Mouse (Mus musculus) gastrocnemius, postnatal 10 days (tissue): Measurements from ENCODE around the gene Col9a3. TPM values are rescaled to one million over a fixed set of nuclear protein-coding genes. Genes with fewer than 3 reads are reported as not detected.

Experiments used
- DNase-seq: peaks from one replicate; pipeline ENCODE4 v3.0.0; 2021; ENCODE audit warnings: mixed read lengths
- long read RNA-seq, 2 experiments: library from polyadenylated mRNA; stranded (forward); transcript quantifications; one replicate each; pipeline ENCODE4 v2.0.0; 2021
- total RNA-seq, 2 experiments: library from RNA; stranded (reverse); gene quantifications; 2 replicates each; pipeline ENCODE4 v1.2.3; 2021

The Col9a3 gene
- total RNA-seq: 1 to 10 TPM; 1.0 to 1.4 TPM
- long read RNA-seq, experiment 1, partial matches to known transcripts: 0 of 1 reads
- long read RNA-seq, experiment 1, other reads (novel, unspliced or antisense): 0 of 1 reads
- long read RNA-seq, experiment 2, partial matches to known transcripts: 0 of 1 reads
- long read RNA-seq, experiment 2, other reads (novel, unspliced or antisense): 1 of 1 reads

- DNase-seq: no peak
Observed at GRCm38 (mm10) chr2:180597490-180597889, at the start of gene Col9a3. Gene Col9a3, plus strand, starts transcription at chr2:180597790.

DNA sequence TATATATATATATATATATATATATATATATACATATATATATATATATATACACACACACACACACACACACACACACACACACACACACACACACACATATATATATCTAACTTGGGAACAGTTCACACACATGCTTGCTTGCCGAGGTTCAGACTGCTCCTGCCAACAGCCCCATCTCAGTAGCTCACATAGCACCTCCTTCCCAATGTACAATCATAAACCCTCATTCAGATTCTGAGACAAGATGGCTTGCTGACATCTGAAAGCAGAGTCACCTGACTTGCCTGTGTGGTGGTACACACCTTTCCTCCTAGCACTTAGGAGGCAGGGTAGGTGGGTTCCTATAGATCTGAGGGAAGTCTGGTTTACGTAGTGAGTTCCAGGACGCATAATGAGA is 45.2 kb upstream of the Col9a3 start:
- DNase-seq: no peak

GRCm38 (mm10) chr2:180555219-180555618 is 42.4 kb upstream of the Col9a3 start:
- no peak for DNase-seq

GRCm38 (mm10) chr2:180556470-180556869 is 41.1 kb upstream of the Col9a3 start:
- DNase-seq: no peak

- DNase-seq: no peak
Observed at GRCm38 (mm10) chr2:180560245-180560644, 37.3 kb upstream of the Col9a3 start.

DNA sequence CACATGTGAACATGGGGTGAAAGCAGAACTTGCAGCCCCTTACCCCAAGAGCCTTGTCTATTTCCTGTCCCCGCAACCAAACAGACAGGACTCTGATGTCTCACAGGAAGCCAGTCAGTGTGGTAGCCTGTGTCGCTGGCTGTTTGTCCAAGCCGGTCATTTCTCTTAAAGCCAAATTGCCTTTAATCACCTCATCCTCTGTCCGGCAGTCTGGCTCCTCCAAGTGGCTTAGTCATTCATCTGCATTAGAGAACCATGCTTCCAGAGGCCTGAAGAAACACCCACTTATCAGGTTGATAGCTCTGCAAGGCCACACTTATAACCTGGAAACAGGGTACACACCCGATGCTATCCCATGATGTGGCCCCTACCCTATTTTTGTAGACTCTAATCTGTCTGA is 35.4 kb upstream of the Col9a3 start:
- no peak for DNase-seq

- DNase-seq: no peak
Observed at GRCm38 (mm10) chr2:180563296-180563695, 34.3 kb upstream of the Col9a3 start.

DNA sequence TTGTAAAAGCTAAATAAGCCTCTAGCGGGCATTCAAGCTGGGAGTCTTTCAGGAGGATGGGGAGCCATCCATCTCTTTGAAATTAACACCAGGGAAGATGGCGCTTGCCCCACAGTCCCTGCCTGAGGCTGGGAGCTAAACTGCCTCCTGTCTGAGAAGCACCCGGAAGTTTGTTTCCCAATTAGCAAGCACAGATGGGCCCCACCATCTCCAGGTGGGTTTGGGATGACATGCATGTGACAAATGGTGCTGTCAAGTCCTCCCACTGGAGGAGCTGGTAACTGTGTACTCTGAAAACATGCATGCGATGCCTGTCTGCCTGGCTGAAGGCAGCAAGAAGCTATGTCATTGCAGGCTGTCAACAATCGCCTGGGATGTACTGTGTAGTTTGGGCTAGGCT is 33.7 kb upstream of the Col9a3 start:
- DNase-seq: no peak

DNA sequence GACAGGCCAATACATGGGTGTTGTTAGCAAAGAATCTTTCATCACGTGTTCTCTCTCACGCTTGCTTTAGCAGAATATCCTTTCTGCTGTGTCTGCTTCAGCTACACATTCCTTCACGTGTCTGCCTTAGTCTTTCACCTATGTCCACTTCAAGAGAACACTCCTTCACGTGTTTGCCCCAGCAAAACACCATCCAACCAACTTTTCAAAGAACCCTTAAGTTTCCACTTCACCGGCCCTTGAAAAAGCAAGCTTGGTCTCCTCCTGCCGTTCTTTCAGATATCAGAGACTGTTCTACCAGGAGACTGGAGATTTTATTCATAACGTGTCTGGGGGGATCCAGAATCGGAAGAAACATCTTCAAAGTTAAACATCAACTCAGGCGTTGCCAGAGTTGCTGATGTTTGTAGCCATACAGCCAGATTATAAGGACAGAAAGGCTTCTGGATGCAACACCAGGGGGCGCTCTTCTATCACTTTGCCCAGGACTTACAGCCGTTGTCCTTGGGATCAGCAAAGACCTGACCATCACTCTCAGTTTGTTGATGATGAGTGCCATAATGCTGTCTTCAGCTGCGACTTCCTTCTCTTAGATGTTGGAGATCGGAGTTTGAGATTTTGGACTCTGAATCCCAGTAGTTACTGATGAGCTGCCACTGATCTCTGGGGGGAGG is 31.2 kb upstream of the Col9a3 start:
- peak; percentile 62 for DNase-seq

GRCm38 (mm10) chr2:180569028-180569643 is 28.5 kb upstream of the Col9a3 start:
- DNase-seq: peak; percentile 50

DNA sequence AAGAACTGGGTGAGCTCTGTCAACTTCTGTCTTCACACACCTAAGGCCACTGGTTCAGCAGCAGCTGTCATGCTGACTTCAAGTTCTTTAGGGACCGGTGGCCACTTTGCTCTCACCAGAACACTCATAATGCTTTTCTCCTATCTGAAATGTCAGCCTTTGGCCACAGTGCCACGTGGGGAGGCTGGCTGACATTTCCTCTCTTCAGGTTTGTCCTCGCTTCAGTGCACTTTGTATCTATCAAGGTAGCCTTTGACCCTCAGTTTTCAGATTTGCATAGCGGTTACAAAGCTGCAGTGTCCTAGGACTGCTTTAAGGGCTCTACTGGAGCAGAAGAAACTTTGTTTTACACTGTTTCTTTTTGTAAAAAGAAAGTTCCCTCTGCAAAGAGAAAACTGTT is 21.1 kb upstream of the Col9a3 start:
- DNase-seq: no peak

- DNase-seq: peak; percentile 78
Observed at GRCm38 (mm10) chr2:180578686-180579085, 18.9 kb upstream of the Col9a3 start.

DNA sequence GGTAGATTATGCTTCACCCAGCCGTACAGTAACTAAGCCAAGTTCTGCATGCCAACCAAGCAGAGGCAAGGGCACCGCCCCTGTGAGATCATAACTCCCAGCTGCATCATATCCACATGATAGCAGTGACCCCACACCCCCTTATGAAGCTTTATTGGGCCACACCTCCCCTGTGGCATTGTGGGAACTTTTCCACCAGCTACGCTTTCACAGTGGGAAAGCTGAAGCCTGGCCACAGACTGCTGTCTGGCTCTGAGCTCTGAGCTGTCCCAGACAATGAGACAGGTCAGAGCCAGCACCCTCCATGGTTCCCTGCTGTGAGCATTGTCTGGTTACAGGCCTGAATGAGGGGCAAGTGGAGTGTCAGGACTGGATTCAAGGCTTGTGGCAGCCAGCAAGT is 16.6 kb upstream of the Col9a3 start, which contains the start of gene Mrgbp:
Mrgbp (plus strand) TSS at position 303 of the 400 bp plus-strand sequence.
- DNase-seq: no peak

DNA sequence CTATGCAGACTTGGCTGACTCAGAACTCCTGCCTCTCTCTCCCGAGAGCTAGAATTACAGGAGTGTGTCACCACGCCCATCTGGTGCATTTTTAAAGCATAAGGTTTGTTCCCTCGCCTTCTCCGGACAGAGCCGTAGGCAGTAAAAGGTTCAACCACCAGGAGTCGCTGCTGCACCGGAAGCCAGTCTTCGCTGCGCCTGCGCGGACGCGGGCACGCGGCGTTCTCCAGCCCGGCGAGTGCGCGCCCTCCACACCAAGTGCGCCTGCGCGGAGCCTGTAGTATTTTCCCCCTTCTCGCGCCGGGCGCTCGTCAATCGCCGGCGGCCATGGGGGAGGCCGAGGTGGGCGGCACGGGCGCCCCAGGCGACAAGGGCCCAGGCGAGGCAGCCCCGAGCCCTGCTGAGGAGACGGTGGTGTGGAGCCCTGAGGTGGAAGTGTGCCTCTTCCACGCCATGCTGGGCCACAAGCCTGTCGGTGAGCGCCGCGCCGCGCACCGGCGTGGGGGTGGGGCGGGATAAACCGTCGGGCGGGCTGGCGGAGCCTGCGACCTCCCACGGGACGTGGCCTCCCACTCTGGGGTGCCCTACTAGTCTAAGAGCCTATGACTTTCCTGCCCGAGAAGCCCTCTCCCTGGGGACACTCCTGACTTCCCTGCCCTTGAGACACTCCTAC is 15.0 kb upstream of the Col9a3 start:
- DNase-seq: peak; percentile 99

- no peak for DNase-seq
Observed at GRCm38 (mm10) chr2:180583154-180583507, 14.5 kb upstream of the Col9a3 start.

GRCm38 (mm10) chr2:180588736-180589122 is 8.9 kb upstream of the Col9a3 start:
- no peak for DNase-seq

DNA sequence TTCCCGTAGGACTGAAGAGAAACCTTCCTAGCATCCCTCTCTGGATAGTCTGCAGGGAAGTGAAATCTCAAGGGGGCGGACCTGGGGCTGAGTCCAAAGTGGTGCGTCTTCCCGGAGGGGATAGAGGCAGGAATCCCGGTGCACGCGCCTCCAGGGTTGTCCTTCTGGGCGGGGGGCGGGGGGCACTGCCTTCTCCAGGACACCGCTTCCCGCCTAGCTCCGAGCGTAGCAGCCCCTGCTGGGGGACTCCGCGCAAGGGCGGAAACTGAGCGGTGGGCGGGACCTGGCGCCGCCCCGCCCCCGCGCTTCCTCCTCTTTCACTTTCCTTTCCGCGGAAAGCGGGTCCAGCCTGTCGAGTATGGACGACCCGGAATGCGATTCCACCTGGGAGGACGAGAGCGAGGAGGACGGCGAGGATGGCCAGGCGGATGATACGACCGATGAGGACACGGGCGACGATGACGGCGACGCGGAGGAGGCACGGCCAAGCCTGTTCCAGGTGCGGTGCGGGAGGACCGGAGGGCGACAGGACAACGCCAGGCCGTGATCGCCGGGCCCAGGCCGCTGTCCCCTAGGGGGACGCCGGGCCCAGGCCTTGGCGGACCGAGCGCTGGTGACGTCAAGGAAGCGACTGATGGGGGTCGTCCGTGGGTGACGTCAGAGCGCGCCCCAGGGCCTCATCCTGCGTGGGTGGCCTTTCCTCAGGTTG is 8.3 kb upstream of the Col9a3 start, which contains the start of gene Ogfr:
Ogfr (plus strand) TSS at position 123 of the 709 bp plus-strand sequence.
- peak; percentile 84 for DNase-seq

GRCm38 (mm10) chr2:180598157-180598705 is 641 bp downstream of the Col9a3 start:
- DNase-seq: no peak

GRCm38 (mm10) chr2:180600569-180601021 is 3.0 kb downstream of the Col9a3 start:
- no peak for DNase-seq

GRCm38 (mm10) chr2:180604781-180605180 is 7.2 kb downstream of the Col9a3 start:
- DNase-seq: no peak

DNA sequence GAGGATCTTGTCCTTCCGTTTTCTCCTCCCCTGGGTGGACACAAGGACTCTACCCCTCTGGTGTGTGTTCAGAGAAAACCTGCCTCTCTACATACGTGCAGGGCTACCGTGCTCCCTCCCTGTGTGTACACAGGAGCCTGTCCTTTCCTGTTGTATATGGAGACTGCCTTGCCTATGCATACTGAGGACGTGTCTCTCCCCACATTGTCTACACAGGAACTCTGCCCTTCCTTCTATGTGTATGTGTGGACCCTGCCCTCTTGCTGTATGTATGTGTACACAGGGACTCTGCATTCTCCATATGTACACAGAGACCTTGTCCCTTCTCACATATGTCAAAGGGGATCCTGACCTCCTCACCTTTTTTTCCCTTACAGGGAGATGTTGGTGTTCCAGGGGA is 12.7 kb downstream of the Col9a3 start:
- DNase-seq: no peak

DNA sequence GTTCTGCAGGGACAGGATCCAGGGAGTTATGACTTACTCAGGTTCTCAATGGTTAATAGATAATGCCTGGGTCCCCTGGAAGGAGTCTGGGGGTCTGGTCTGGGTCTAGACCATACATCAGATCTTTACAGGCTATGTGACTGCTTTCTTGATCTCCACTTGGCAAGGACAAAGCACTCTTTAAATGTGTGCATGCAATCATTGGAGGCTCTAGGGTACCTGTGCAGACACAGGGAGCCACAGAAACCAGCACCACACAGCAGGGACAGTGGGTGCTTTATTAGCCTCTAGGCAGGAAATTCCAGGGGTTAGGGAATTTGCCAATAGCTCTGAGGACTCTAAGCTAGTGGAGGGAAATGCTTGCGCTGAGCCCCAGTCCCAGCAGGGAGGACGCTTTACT is 14.3 kb downstream of the Col9a3 start:
- DNase-seq: no peak
